Mouse (Mus musculus) midbrain, postnatal 0 days (tissue): ENCODE measurements at regions not wholly inside any gene's neighbourhood (a gene's known extent, or its start where the extent isn't known, plus 50 kb on each side); places are given as distances from the start of the nearest gene placed in this dataset.

Source experiments
- ATAC-seq: fragments of 200-750 bp; cut with Nextera tagmentation; 2 replicates; pipeline ENCODE4 v1.8.0; 2017; ENCODE audit warnings: moderate number of reproducible peaks, mild to moderate bottlenecking, moderate TSS enrichment, moderate library complexity; ENCODE audit not compliant: low FRiP score
- DNase-seq: peaks from one replicate; pipeline ENCODE4 v3.0.0-alpha.2; 2015; ENCODE audit warnings: low spot score
- H3K27ac ChIP-seq: fragments of 300-500 bp; sonication (generic); 2 replicates; pipeline ENCODE4 v1.5.1; 2014; ENCODE audit warnings: low read depth, mild to moderate bottlenecking, low read length, mixed read lengths
- H3K27me3 ChIP-seq: fragments of 300-500 bp; sonication (generic); 2 replicates; pipeline ENCODE4 v1.6.1; 2014; ENCODE audit warnings: low read length, control low read depth, mixed read lengths; ENCODE audit not compliant: insufficient read depth
- H3K36me3 ChIP-seq: fragments of 300-500 bp; sonication (generic); 2 replicates; pipeline ENCODE4 v1.6.1; 2014; ENCODE audit warnings: low read length, control low read depth, mixed read lengths; ENCODE audit not compliant: insufficient read depth
- H3K4me1 ChIP-seq: fragments of 300-500 bp; sonication (generic); 2 replicates; pipeline ENCODE4 v1.6.1; 2014; ENCODE audit warnings: mild to moderate bottlenecking, control low read depth, antibody characterized with exemption, low read length, mixed read lengths; ENCODE audit not compliant: insufficient read depth
- H3K4me2 ChIP-seq: fragments of 300-500 bp; sonication (generic); 2 replicates; pipeline ENCODE4 v1.6.1; 2014; ENCODE audit warnings: low read depth, mild to moderate bottlenecking, low read length, mixed read lengths; ENCODE audit not compliant: poor library complexity, severe bottlenecking
- H3K4me3 ChIP-seq: fragments of 300-500 bp; sonication (generic); 2 replicates; pipeline ENCODE4 v1.5.1; 2014; ENCODE audit warnings: low read depth, mild to moderate bottlenecking, low read length, moderate library complexity
- H3K9ac ChIP-seq: fragments of 300-500 bp; sonication (generic); replicated peaks from 2 replicates; pipeline ENCODE4 v1.6.1; 2014; ENCODE audit warnings: mild to moderate bottlenecking, low read length, moderate library complexity, mixed read lengths; ENCODE audit not compliant: poor library complexity, severe bottlenecking
- H3K9me3 ChIP-seq: fragments of 300-500 bp; sonication (generic); 2 replicates; pipeline ENCODE4 v1.6.1; 2016; ENCODE audit warnings: low read length, control low read depth
- CTCF ChIP-seq: IDR thresholded peaks from 2 replicates; pipeline ENCODE4 v1.5.1; 2016; ENCODE audit warnings: antibody characterized with exemption, mild to moderate bottlenecking
- WGBS: fragments of 180-500 bp; shearing (Covaris S2); extraction: QIAGEN DNeasy Blood & Tissue Kit; methylation state at CpG from one replicate; pipeline ENCODE4 v1.1.7; 2014; 5-methylcytosine and 5-hydroxymethylcytosine counted together

- no peak for DNase-seq
- H3K4me2 ChIP-seq: no peak overlapping the region
- H3K9me3 ChIP-seq: no peaks in the 10 kb centered on the region
- no peak for ATAC-seq
- TF ChIP-seq CTCF: no peak
- H3K27me3 ChIP-seq: no peaks in the 10 kb centered on the region
- H3K4me1 ChIP-seq: no peaks in the 10 kb centered on the region
- H3K4me3 ChIP-seq: no peak overlapping the region
- no peak overlapping the region for H3K27ac ChIP-seq
- H3K36me3 ChIP-seq: no peaks in the 10 kb centered on the region
- H3K9ac ChIP-seq: no peak overlapping the region
Observed at GRCm38 (mm10) chr14:110043211-110043610, 711.7 kb downstream of the Slitrk6 start.

- 77% methylated on average over 3 of the region's 3 CpGs for WGBS
- no peak for TF ChIP-seq CTCF
- no peak for ATAC-seq
- Histone ChIP-seq H3K27ac (no peak overlapping the region), H3K27me3 (no peaks in the 10 kb centered on the region), H3K4me1 (no peaks in the 10 kb centered on the region), H3K4me2 (no peak overlapping the region), H3K36me3 (no peaks in the 10 kb centered on the region), H3K9ac (no peak overlapping the region), H3K9me3 (no peaks in the 10 kb centered on the region), H3K4me3 (no peak overlapping the region)
- no peak for DNase-seq
Observed at GRCm38 (mm10) chr14:110021812-110022211, 733.1 kb downstream of the Slitrk6 start.

DNA sequence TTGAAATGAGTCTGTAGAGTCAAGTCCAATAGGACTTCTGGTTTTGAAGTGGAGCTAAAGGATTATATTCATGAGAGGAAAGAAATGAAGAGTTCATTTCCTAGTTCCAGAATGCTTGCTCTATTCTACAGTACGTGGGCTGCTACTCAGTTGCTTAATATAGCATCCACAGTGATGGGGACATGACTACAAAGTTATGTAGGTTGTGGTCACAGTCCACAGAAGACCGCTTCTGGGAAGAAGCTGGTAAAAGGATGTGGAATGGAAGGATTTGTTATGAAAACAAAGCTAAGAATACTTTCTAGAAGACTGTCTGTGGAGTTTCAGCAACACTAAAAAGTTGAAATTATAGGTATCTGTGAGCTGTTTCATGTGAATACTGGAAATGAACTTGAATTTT, 739.8 kb downstream of the Slitrk6 start:
- Histone ChIP-seq H3K4me2 (no peak overlapping the region), H3K27me3 (no peaks in the 10 kb centered on the region), H3K27ac (no peak overlapping the region), H3K4me3 (no peak overlapping the region), H3K9ac (no peak overlapping the region), H3K36me3 (no peaks in the 10 kb centered on the region), H3K4me1 (no peaks in the 10 kb centered on the region), H3K9me3 (no peaks in the 10 kb centered on the region)
- DNase-seq (no peak), ATAC-seq (no peak)
- 69% methylated on average over 2 of the region's 2 CpGs for WGBS
- no peak for TF ChIP-seq CTCF

GRCm38 (mm10) chr14:110013229-110013628, 741.7 kb downstream of the Slitrk6 start:
- DNase-seq (no peak), ATAC-seq (no peak)
- no peaks in the 10 kb centered on the region for H3K4me1 ChIP-seq
- H3K36me3 ChIP-seq: no peaks in the 10 kb centered on the region
- H3K9ac ChIP-seq: no peak overlapping the region
- H3K4me2 ChIP-seq: no peak overlapping the region
- TF ChIP-seq CTCF: no peak
- H3K4me3 ChIP-seq: no peak overlapping the region
- no peaks in the 10 kb centered on the region for H3K9me3 ChIP-seq
- WGBS: 86% methylated on average over 1 of the region's 1 CpGs
- no peaks in the 10 kb centered on the region for H3K27me3 ChIP-seq
- H3K27ac ChIP-seq: no peak overlapping the region

- H3K4me2 ChIP-seq: no peak overlapping the region
- no peak for ATAC-seq
- no peak overlapping the region for H3K9ac ChIP-seq
- no peak for TF ChIP-seq CTCF
- H3K36me3 ChIP-seq: no peaks in the 10 kb centered on the region
- no peak for DNase-seq
- H3K4me3 ChIP-seq: no peak overlapping the region
- 75% methylated on average over 6 of the region's 6 CpGs for WGBS
- H3K9me3 ChIP-seq: no peaks in the 10 kb centered on the region
- no peaks in the 10 kb centered on the region for H3K27me3 ChIP-seq
- no peak overlapping the region for H3K27ac ChIP-seq
- no peaks in the 10 kb centered on the region for H3K4me1 ChIP-seq
Observed at GRCm38 (mm10) chr14:110007159-110007558, 747.8 kb downstream of the Slitrk6 start.

DNA sequence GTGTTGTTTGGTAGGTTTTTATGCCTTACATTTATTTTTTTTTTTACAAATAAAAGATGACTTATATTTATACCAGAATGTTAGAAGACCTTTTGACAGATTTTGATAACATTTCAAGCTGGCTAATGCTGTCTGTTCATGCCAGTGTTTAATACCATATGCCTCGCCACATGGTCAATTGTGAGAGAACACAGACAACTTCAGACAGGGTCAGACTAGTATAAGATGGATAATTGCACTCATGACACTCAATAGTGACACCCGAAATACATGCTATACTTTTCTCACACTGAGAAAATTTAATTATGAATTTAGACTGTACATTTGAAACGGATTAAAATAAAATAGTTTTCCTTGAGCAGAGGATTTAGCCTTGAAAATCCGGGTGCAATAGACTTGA, 769.9 kb downstream of the Slitrk6 start:
- Histone ChIP-seq H3K36me3 (no peaks in the 10 kb centered on the region), H3K4me3 (no peak overlapping the region), H3K27me3 (no peaks in the 10 kb centered on the region), H3K9ac (no peak overlapping the region), H3K4me2 (no peak overlapping the region), H3K27ac (no peak overlapping the region), H3K9me3 (no peaks in the 10 kb centered on the region), H3K4me1 (no peaks in the 10 kb centered on the region)
- ATAC-seq (no peak), DNase-seq (no peak)
- no peak for TF ChIP-seq CTCF
- 56% methylated on average over 4 of the region's 4 CpGs for WGBS

DNA sequence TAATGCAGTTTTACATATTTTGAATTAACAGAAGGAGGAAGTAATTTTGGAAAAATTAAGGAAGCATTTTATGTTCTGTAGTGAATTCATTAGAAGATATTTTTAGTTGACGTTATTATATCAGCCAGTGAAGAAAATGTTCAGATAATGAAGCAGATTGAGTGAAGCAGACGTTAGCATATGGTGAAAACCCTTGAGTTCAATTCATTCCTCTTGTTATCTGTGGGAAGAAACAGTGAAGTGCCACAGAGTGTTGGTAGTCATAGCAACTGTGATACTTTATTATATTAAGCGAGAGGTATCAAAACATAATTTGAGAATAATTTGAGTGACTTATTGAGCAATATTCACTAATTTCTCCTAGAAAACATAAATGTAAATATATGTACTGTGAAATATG, 796.9 kb downstream of the Slitrk6 start:
- Histone ChIP-seq H3K9ac (no peak overlapping the region), H3K4me1 (no peaks in the 10 kb centered on the region), H3K27ac (no peak overlapping the region), H3K4me3 (no peak overlapping the region), H3K27me3 (no peaks in the 10 kb centered on the region), H3K9me3 (no peaks in the 10 kb centered on the region), H3K36me3 (no peaks in the 10 kb centered on the region), H3K4me2 (no peak overlapping the region)
- TF ChIP-seq CTCF: no peak
- peak; percentile 22 for DNase-seq
- 58% methylated on average over 3 of the region's 3 CpGs for WGBS
- ATAC-seq: no peak
